Mouse (Mus musculus) embryonic fibroblast, embryonic 13.5 days (primary cell): ENCODE results near the gene Ank2. TPM values are rescaled to one million over a fixed set of nuclear protein-coding genes. Genes with fewer than 3 reads are reported as not detected.

Experiments used
- H3K27ac ChIP-seq: 2 replicates; pipeline ENCODE4 v1.5.1; 2012; ENCODE audit warnings: low read length, control low read depth, inconsistent platforms; ENCODE audit not compliant: insufficient read depth
- H3K4me1 ChIP-seq: 2 replicates; pipeline ENCODE4 v1.6.1; 2011; ENCODE audit warnings: low read length; ENCODE audit not compliant: control insufficient read depth, insufficient read depth
- H3K4me3 ChIP-seq: 2 replicates; pipeline ENCODE4 v1.5.1; 2011; ENCODE audit warnings: mild to moderate bottlenecking, control low read depth, low read length; ENCODE audit not compliant: insufficient read depth
- CTCF ChIP-seq: IDR thresholded peaks from 2 replicates; pipeline ENCODE4 v1.5.1; 2011; ENCODE audit warnings: mild to moderate bottlenecking, control low read depth, low read length, moderate library complexity, borderline replicate concordance; ENCODE audit not compliant: insufficient read depth
- POLR2A ChIP-seq: IDR thresholded peaks from 2 replicates; pipeline ENCODE4 v1.6.1; 2011; ENCODE audit warnings: low read depth, mild to moderate bottlenecking, control low read depth, low read length, moderate library complexity
- polyA plus RNA-seq: library from polyadenylated mRNA; stranded (reverse); fragments of >200 nt; gene quantifications from 2 replicates; pipeline ENCODE4 v1.2.4, GENCODE M21; 2011; ENCODE audit warnings: low read depth; ENCODE audit not compliant: missing spikeins, insufficient read length

Gene Ank2
- polyA plus RNA-seq, 1 experiment = 53.8 TPM

DNA sequence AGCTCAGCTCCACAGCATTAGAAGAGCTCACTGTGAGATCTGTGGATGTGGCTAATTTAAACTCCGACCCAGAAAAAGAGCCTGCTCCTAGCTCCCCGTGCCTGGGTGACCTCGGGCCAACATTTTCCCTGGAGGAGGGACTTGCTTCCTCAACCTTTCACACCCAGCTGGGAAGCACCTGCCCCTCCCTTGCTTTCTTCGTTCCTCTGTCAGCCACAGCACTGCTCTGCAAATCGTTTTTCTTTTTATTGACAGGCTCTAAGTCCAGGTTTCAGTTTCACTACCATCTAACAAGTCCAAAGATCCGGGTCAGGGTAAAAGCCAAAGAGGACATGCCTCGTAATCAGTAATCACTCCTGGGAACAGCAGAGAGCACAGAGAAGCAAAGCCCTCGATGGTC, 375.8 kb downstream of the Ank2 start:
- H3K27ac ChIP-seq = no peak overlapping the region
- peaks cover 3% of the 10 kb centered on the region; the same call in 1 of the 2 replicates for H3K4me1 ChIP-seq
- TF ChIP-seq CTCF = no peak
- TF ChIP-seq POLR2A = no peak
- no peak overlapping the region; the same call in 1 of the 2 replicates for H3K4me3 ChIP-seq

DNA sequence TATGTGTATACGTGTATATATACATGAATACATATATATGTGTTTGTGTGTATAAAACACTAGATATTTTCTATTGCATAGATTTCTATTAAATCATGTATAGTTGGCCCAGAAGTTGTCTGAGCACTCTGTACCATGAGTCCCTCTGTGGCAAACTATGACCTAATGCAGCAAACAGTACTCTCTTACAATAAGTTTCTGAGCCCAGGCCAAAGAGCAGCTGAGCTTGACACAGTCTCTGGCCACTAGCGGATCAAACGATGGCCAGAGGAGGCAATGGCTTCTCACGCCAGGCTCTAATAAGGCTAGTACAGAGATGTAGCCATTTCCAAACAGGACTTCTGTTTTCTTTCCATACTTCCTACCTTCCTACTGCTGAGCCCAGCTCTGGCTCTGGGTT, 380.4 kb downstream of the Ank2 start:
- TF ChIP-seq POLR2A (no peak), CTCF (no peak)
- Histone ChIP-seq H3K4me3 (no peak overlapping the region), H3K4me1 (peaks cover 3% of the 10 kb centered on the region; the same call in 1 of the 2 replicates), H3K27ac (no peak overlapping the region)

GRCm38 (mm10) chr3:127116226-127116625, 382.9 kb downstream of the Ank2 start:
- Histone ChIP-seq H3K27ac (no peak overlapping the region), H3K4me1 (no peaks in the 10 kb centered on the region), H3K4me3 (no peak overlapping the region)
- no peak for TF ChIP-seq CTCF
- TF ChIP-seq POLR2A = no peak

GRCm38 (mm10) chr3:127113238-127113637, 385.9 kb downstream of the Ank2 start:
- Histone ChIP-seq H3K4me1 (peaks cover 4% of the 10 kb centered on the region), H3K4me3 (no peak overlapping the region), H3K27ac (no peak overlapping the region)
- TF ChIP-seq CTCF (no peak), POLR2A (no peak)

DNA sequence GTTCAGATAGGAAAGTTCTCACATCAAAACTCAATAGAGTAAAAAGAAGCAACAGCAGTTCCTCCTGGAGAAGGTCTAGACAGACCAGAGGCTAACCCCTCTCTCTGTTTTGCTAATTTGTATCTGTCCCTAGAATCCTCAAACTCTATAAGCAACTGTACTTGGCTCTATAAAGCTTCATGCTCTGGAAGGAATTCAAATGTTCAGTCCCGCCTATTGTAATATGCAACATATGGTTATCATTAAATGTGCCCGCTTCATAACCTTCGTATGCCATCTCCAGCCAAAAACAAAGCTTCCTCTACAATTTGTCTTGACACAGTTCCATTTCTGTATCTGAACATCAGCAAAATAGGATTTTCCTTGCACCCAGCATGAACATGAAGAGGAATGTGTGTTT, 389.7 kb downstream of the Ank2 start:
- TF ChIP-seq POLR2A = no peak
- TF ChIP-seq CTCF = no peak
- Histone ChIP-seq H3K27ac (peak overlapping the region; percentile 34; the same call in 1 of the 2 replicates), H3K4me3 (no peak overlapping the region), H3K4me1 (peaks cover 4% of the 10 kb centered on the region)

DNA sequence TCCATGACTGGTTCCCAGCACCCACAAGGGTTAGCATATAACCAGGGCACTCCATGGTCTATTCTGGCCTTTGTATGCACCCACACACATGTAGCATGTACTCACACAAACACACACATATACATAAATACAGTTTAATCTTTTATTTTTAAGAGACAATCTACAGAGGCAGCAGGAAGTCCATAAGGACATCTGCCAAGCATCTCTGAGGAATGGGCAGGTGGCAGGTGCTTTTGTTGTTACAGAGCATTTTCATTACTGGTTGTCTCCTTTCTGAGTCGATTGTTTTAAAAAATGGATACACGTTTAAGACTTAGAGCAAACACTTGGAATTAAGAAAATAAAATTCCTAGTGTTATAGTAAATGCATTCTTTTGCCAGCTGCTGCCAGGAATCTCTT, 390.7 kb downstream of the Ank2 start:
- peaks cover 4% of the 10 kb centered on the region for H3K4me1 ChIP-seq
- H3K4me3 ChIP-seq = no peak overlapping the region
- TF ChIP-seq POLR2A = no peak
- no peak overlapping the region for H3K27ac ChIP-seq

DNA sequence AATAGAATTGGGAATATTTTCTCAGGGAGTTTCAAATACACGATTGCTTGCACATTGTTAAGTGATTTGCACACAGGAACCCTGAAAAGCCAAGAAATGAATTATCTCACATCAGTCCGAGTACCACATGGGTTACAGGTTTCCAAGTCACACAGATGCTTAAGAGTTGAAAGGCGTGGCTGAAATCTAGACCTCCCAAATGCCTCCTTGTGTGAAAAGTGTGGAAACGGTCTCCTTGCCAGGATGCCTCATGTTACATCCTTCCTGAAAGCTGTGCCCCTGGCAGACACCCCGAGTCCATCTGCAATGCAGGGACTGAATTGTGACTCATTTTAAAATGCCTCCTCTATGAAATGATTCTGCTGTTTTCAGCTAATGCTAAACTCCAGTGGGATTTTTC, 391.9 kb downstream of the Ank2 start:
- TF ChIP-seq POLR2A (no peak), CTCF (no peak)
- H3K4me3 ChIP-seq = no peak overlapping the region
- H3K4me1 ChIP-seq = peaks cover 4% of the 10 kb centered on the region
- no peak overlapping the region for H3K27ac ChIP-seq

- H3K4me3 ChIP-seq = no peak overlapping the region
- H3K27ac ChIP-seq = no peak overlapping the region
- no peak for TF ChIP-seq CTCF
- no peak for TF ChIP-seq POLR2A
- H3K4me1 ChIP-seq = 0 out of 2 replicates have a peak, but pooled peaks cover 2% of the 10 kb centered on the region
Observed at GRCm38 (mm10) chr3:127101326-127101725, 397.8 kb downstream of the Ank2 start.

- Histone ChIP-seq H3K4me1 (0 out of 2 replicates have a peak, but pooled peaks cover 2% of the 10 kb centered on the region), H3K4me3 (no peak overlapping the region), H3K27ac (no peak overlapping the region)
- TF ChIP-seq POLR2A (no peak), CTCF (no peak)
Observed at GRCm38 (mm10) chr3:127097745-127098144, 401.4 kb downstream of the Ank2 start.

DNA sequence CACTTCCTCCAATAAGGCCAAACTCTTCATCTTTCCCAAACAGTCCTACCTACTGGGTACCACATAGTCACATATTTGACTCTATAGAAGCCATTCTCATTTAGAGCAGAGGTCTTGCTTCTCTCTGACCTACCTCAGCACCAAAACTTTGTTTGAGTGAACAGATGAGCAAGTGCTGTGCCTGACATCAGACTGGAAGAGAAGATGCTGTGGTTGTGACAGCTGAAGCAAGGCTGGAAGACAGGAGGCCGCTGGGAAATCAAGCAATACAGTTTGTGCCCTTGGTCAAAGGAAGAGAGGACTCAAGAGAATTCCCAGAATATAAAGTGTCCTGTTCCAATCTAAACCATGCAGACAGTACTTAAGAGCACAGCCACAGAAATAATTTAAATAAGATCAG, 402.0 kb downstream of the Ank2 start:
- Histone ChIP-seq H3K27ac (no peak overlapping the region), H3K4me1 (0 out of 2 replicates have a peak, but pooled peaks cover 2% of the 10 kb centered on the region), H3K4me3 (no peak overlapping the region)
- TF ChIP-seq CTCF (no peak), POLR2A (no peak)

- no peak overlapping the region for H3K27ac ChIP-seq
- no peak overlapping the region for H3K4me3 ChIP-seq
- TF ChIP-seq CTCF = no peak
- TF ChIP-seq POLR2A = no peak
- H3K4me1 ChIP-seq = no peaks in the 10 kb centered on the region
Observed at GRCm38 (mm10) chr3:127093631-127094030, 405.5 kb downstream of the Ank2 start.
